ENCODE assay signal across 25 mouse cellular contexts in genomic region chr12:25167504-25168212, GRCm38 (mm10).
DNase-seq lines count a peak whose midpoint lies in the region; ATAC-seq and TF ChIP-seq lines count a peak whose summit lies in the region.
"Had no signal": no experiment of that assay in that cellular context is flagged by ENCODE, and none has a peak within 500 bp of the region (broad histone marks: within the 10 kb centered on the region; RNA-seq: fewer than 3 reads in every experiment).

No protein-coding gene starts in this region.

- H3K27me3 ChIP-seq in intestine, embryonic 15.5 days (replicated peaks) = no peaks in the 10 kb centered on the region
- no peaks in the 10 kb centered on the region for H3K27me3 ChIP-seq in intestine, postnatal 0 days (replicated peaks; ENCODE audit: control insufficient read depth, insufficient read depth, low read length)
- H3K27me3 ChIP-seq in thymus, adult 2 months (ENCODE audit: control insufficient read depth, insufficient read depth, low read length) = no peaks in the 10 kb centered on the region
- H3K27me3 ChIP-seq in embryonic facial prominence, embryonic 11.5 days (ENCODE audit: control insufficient read depth, insufficient read depth, low read length) = no peaks in the 10 kb centered on the region
- H3K27me3 ChIP-seq in splenic B cell, adult 2 months (ENCODE audit: control insufficient read depth, insufficient read depth, low read length, poor library complexity, severe bottlenecking) = no peaks in the 10 kb centered on the region
- H3K27me3 ChIP-seq: heart, embryonic 13.5 days; neural tube, embryonic 13.5 days had no signal

- H3K9me3 ChIP-seq in intestine, embryonic 15.5 days = no peaks in the 10 kb centered on the region
- no peaks in the 10 kb centered on the region for H3K9me3 ChIP-seq in intestine, postnatal 0 days (ENCODE audit: control insufficient read depth)
- no peaks in the 10 kb centered on the region for H3K9me3 ChIP-seq in embryonic facial prominence, embryonic 11.5 days (replicated peaks; ENCODE audit: control insufficient read depth, low read length)
- H3K9me3 ChIP-seq: heart, embryonic 13.5 days; megakaryocyte, embryonic 14.5 days; midbrain, embryonic 13.5 days; neural tube, embryonic 13.5 days had no signal

- H3K4me1 ChIP-seq in intestine, embryonic 15.5 days (replicated peaks) = peaks cover 16% of the 10 kb centered on the region
- H3K4me1 ChIP-seq in intestine, postnatal 0 days (replicated peaks; ENCODE audit: control insufficient read depth, insufficient read depth, low read length) = no peaks in the 10 kb centered on the region
- H3K4me1 ChIP-seq in thymus, adult 2 months (replicated peaks; ENCODE audit: control insufficient read depth, insufficient read depth, low read length) = peaks cover 33% of the 10 kb centered on the region
- no peaks in the 10 kb centered on the region for H3K4me1 ChIP-seq in embryonic facial prominence, embryonic 11.5 days (ENCODE audit: control insufficient read depth, insufficient read depth, low read length)

- 0 out of 2 replicates have a peak, but pooled peaks have one; percentile 9 for ATAC-seq in intestine, embryonic 15.5 days
- no peak for ATAC-seq in intestine, postnatal 0 days
- no peak for ATAC-seq in embryonic facial prominence, embryonic 11.5 days (replicated peaks; ENCODE audit: insufficient number of reproducible peaks, low FRiP score, low TSS enrichment, low read depth)
- ATAC-seq: forebrain, embryonic 16.5 days; midbrain, embryonic 13.5 days had no signal

- no peak overlapping the region for H3K4me2 ChIP-seq in intestine, embryonic 15.5 days (replicated peaks)
- H3K4me2 ChIP-seq in intestine, postnatal 0 days (replicated peaks; ENCODE audit: low read depth) = no peak overlapping the region; the same call in 1 of the 2 replicates
- no peak overlapping the region for H3K4me2 ChIP-seq in embryonic facial prominence, embryonic 11.5 days (ENCODE audit: low read depth, low read length)
- H3K4me2 ChIP-seq: heart, embryonic 13.5 days; midbrain, embryonic 13.5 days; neural tube, embryonic 13.5 days had no signal

- 57% methylated on average over 12 of the region's 12 CpGs for WGBS in intestine, embryonic 15.5 days
- WGBS in intestine, postnatal 0 days = 45% methylated on average over 12 of the region's 12 CpGs
- 69% methylated on average over 12 of the region's 12 CpGs for WGBS in thymus, adult 2 months
- WGBS in embryonic facial prominence, embryonic 11.5 days = 64% methylated on average over 12 of the region's 12 CpGs

- peak; percentile 13 to 16 for DNase-seq in thymus, postnatal 10 days (ENCODE audit: low spot score in 2 of 2)
- DNase-seq in thymus, adult 2 months = no peak
- peak; percentile 27 for DNase-seq in embryonic facial prominence, embryonic 11.5 days (ENCODE audit: low spot score)
- peak; percentile 34 for DNase-seq in splenic B cell, adult 2 months (ENCODE audit: low read depth, low spot score)
- DNase-seq in kidney, adult 8-10 months = no peak
- no peak for DNase-seq in T-cell, adult 2 months (ENCODE audit: low spot score)
- DNase-seq: adrenal gland, postnatal 14 days; cerebellum, adult 11-12 months; cerebellum, adult 9-11 months; gastrocnemius, postnatal 10 days; heart, postnatal 10 days; kidney, adult 18-20 months; kidney, postnatal 4 days; liver; lung, adult 2 months had no signal

- TF ChIP-seq CTCF in intestine, postnatal 0 days (IDR thresholded peaks at IDR 0.05; ENCODE audit: low read depth) = no peak
- no peak for TF ChIP-seq CTCF in thymus, adult 2 months (IDR thresholded peaks at IDR 0.05; ENCODE audit: borderline replicate concordance, control insufficient read depth, extremely low read depth, insufficient read depth, low read length, poor library complexity)

- no peak overlapping the region for H3K9ac ChIP-seq in intestine, embryonic 15.5 days
- H3K9ac ChIP-seq in intestine, postnatal 0 days (ENCODE audit: low read depth, low read length) = no peak overlapping the region
- H3K9ac ChIP-seq in embryonic facial prominence, embryonic 11.5 days (replicated peaks; ENCODE audit: low read length) = no peak overlapping the region
- H3K9ac ChIP-seq: heart, embryonic 13.5 days; liver, embryonic 14.5 days; midbrain, embryonic 13.5 days; neural tube, embryonic 13.5 days had no signal

- no peak for TF ChIP-seq POLR2A in thymus, adult 2 months (IDR thresholded peaks at IDR 0.05; ENCODE audit: control insufficient read depth, extremely low read depth, insufficient read depth, low read length, poor library complexity)

- no peak overlapping the region for H3K27ac ChIP-seq in intestine, embryonic 15.5 days
- H3K27ac ChIP-seq in intestine, postnatal 0 days (ENCODE audit: low read depth, low read length) = no peak overlapping the region
- no peak overlapping the region for H3K27ac ChIP-seq in thymus, adult 2 months (ENCODE audit: control insufficient read depth, insufficient read depth, low read length)
- H3K27ac ChIP-seq in embryonic facial prominence, embryonic 11.5 days (replicated peaks; ENCODE audit: low read depth, low read length) = no peak overlapping the region
- H3K27ac ChIP-seq: heart, embryonic 13.5 days; liver, embryonic 14.5 days; midbrain, embryonic 13.5 days; neural tube, embryonic 13.5 days had no signal

- no peak overlapping the region for H3K4me3 ChIP-seq in intestine, embryonic 15.5 days (replicated peaks)
- H3K4me3 ChIP-seq in intestine, postnatal 0 days (ENCODE audit: low read depth, low read length) = no peak overlapping the region
- no peak overlapping the region for H3K4me3 ChIP-seq in thymus, adult 2 months (ENCODE audit: control insufficient read depth, insufficient read depth, low read length)
- no peak overlapping the region for H3K4me3 ChIP-seq in embryonic facial prominence, embryonic 11.5 days (ENCODE audit: low read depth, low read length)
- H3K4me3 ChIP-seq: erythroblast, embryonic 14.5 days; heart, embryonic 13.5 days; megakaryocyte, embryonic 14.5 days; midbrain, embryonic 13.5 days; neural tube, embryonic 13.5 days had no signal

- H3K36me3 ChIP-seq in intestine, embryonic 15.5 days = no peaks in the 10 kb centered on the region
- no peaks in the 10 kb centered on the region for H3K36me3 ChIP-seq in intestine, postnatal 0 days (ENCODE audit: control insufficient read depth, insufficient read depth)
- H3K36me3 ChIP-seq in thymus, adult 2 months (ENCODE audit: control insufficient read depth, insufficient read depth, low read length) = no peaks in the 10 kb centered on the region
- no peaks in the 10 kb centered on the region for H3K36me3 ChIP-seq in embryonic facial prominence, embryonic 11.5 days (replicated peaks; ENCODE audit: control insufficient read depth, insufficient read depth, low read depth, low read length)
- H3K36me3 ChIP-seq in splenic B cell, adult 2 months (ENCODE audit: control insufficient read depth, insufficient read depth, low read length, poor library complexity, severe bottlenecking) = no peaks in the 10 kb centered on the region; the same call in 1 of the 2 replicates
- H3K36me3 ChIP-seq: G1E; heart, embryonic 13.5 days; midbrain, embryonic 13.5 days; neural tube, embryonic 13.5 days had no signal

Comparison
In these comparisons a context has a peak if more than half of its experiments do, and no peak if none do; other contexts are left out.
1. DNase-seq: peak in thymus, postnatal 10 days (2 of 2), embryonic facial prominence, embryonic 11.5 days (single experiment) and splenic B cell, adult 2 months (single experiment); none in thymus, adult 2 months (single experiment), kidney, adult 8-10 months (0 of 2) and T-cell, adult 2 months (single experiment).